Comparison of ENCODE assay signal across 10 mouse cellular contexts in genomic region chr1:185969231-185969630, GRCm38 (mm10).
DNase-seq lines count a peak whose midpoint lies in the region; ATAC-seq and TF ChIP-seq lines count a peak whose summit lies in the region.
"Had no signal": no experiment of that assay in that cellular context is flagged by ENCODE, and none has a peak within 500 bp of the region (broad histone marks: within the 10 kb centered on the region; RNA-seq: fewer than 3 reads in every experiment).

No protein-coding gene starts in this region.

- TF ChIP-seq POLR2A in kidney, adult 2 months (IDR thresholded peaks at IDR 0.05; ENCODE audit: low read depth, low read length) = no peak

- no peaks in the 10 kb centered on the region; the same call in 1 of the 2 replicates for H3K4me1 ChIP-seq in heart, embryonic 12.5 days (replicated peaks)
- peaks cover 17% of the 10 kb centered on the region for H3K4me1 ChIP-seq in embryonic facial prominence, embryonic 15.5 days
- no peaks in the 10 kb centered on the region for H3K4me1 ChIP-seq in kidney, adult 2 months (ENCODE audit: control insufficient read depth, insufficient read depth, low read length)
- no peaks in the 10 kb centered on the region for H3K4me1 ChIP-seq in liver, embryonic 11.5 days (replicated peaks; ENCODE audit: control insufficient read depth, insufficient read depth, low read length)

- H3K4me3 ChIP-seq in heart, embryonic 12.5 days = no peak overlapping the region
- no peak overlapping the region for H3K4me3 ChIP-seq in embryonic facial prominence, embryonic 15.5 days (replicated peaks)
- no peak overlapping the region for H3K4me3 ChIP-seq in kidney, adult 2 months (ENCODE audit: insufficient read depth, low read depth, low read length)
- no peak overlapping the region for H3K4me3 ChIP-seq in liver, embryonic 11.5 days (ENCODE audit: low read depth, low read length)
- H3K4me3 ChIP-seq: embryonic facial prominence, embryonic 13.5 days; hindbrain, embryonic 10.5 days had no signal

- intact Hi-C loops in left cerebral cortex, postnatal 36 days (cut with DNase I) = no loop called here

- no peak overlapping the region for H3K9ac ChIP-seq in heart, embryonic 12.5 days
- H3K9ac ChIP-seq in embryonic facial prominence, embryonic 15.5 days = no peak overlapping the region
- H3K9ac ChIP-seq in liver, embryonic 11.5 days (ENCODE audit: low read depth, low read length) = no peak overlapping the region
- H3K9ac ChIP-seq: embryonic facial prominence, embryonic 13.5 days had no signal

- H3K27me3 ChIP-seq in heart, embryonic 12.5 days (replicated peaks) = no peaks in the 10 kb centered on the region
- H3K27me3 ChIP-seq in embryonic facial prominence, embryonic 15.5 days = no peaks in the 10 kb centered on the region
- no peaks in the 10 kb centered on the region for H3K27me3 ChIP-seq in kidney, adult 2 months (replicated peaks; ENCODE audit: control insufficient read depth, insufficient read depth, low read length)
- no peaks in the 10 kb centered on the region for H3K27me3 ChIP-seq in liver, embryonic 11.5 days (replicated peaks; ENCODE audit: control insufficient read depth, insufficient read depth, low read length)

- H3K4me2 ChIP-seq in heart, embryonic 12.5 days = no peak overlapping the region
- no peak overlapping the region for H3K4me2 ChIP-seq in embryonic facial prominence, embryonic 15.5 days (replicated peaks)
- no peak overlapping the region for H3K4me2 ChIP-seq in liver, embryonic 11.5 days
- H3K4me2 ChIP-seq: embryonic facial prominence, embryonic 13.5 days had no signal

- WGBS in heart, embryonic 12.5 days = 39% methylated on average over 2 of the region's 2 CpGs
- 33% methylated on average over 2 of the region's 2 CpGs for WGBS in embryonic facial prominence, embryonic 15.5 days
- 29% methylated on average over 2 of the region's 2 CpGs for WGBS in kidney, adult 2 months
- 44% methylated on average over 2 of the region's 2 CpGs for WGBS in liver, embryonic 11.5 days

- H3K9me3 ChIP-seq in heart, embryonic 12.5 days (replicated peaks) = no peaks in the 10 kb centered on the region
- H3K9me3 ChIP-seq in embryonic facial prominence, embryonic 15.5 days (replicated peaks) = no peaks in the 10 kb centered on the region
- H3K9me3 ChIP-seq in liver, embryonic 11.5 days (ENCODE audit: control insufficient read depth, low read length) = no peaks in the 10 kb centered on the region
- H3K9me3 ChIP-seq: embryonic facial prominence, embryonic 13.5 days; hindbrain, embryonic 10.5 days had no signal

- no peak overlapping the region for H3K27ac ChIP-seq in heart, embryonic 12.5 days (ENCODE audit: poor library complexity, severe bottlenecking)
- H3K27ac ChIP-seq in embryonic facial prominence, embryonic 15.5 days (replicated peaks) = 0 out of 2 replicates have a peak overlapping the region, but pooled peaks have one; percentile 14
- H3K27ac ChIP-seq in kidney, adult 2 months (ENCODE audit: insufficient read depth, low read depth, low read length) = no peak overlapping the region; the same call in 1 of the 2 replicates
- no peak overlapping the region for H3K27ac ChIP-seq in liver, embryonic 11.5 days (ENCODE audit: low read depth, low read length)
- H3K27ac ChIP-seq: embryonic facial prominence, embryonic 13.5 days; hindbrain, embryonic 10.5 days had no signal

- DNase-seq in heart, adult 18-20 months = peak; percentile 34 to 40
- peak; percentile 43 for DNase-seq in kidney, adult 2 months
- DNase-seq in lung, postnatal 10 days = peak; percentile 82
- DNase-seq in left cerebral cortex, postnatal 36 days (ENCODE audit: low spot score in 2 of 2) = no peak
- DNase-seq in liver, embryonic 11.5 days (ENCODE audit: low spot score) = no peak

- ATAC-seq in heart, embryonic 12.5 days (ENCODE audit: insufficient number of reproducible peaks, low FRiP score) = no peak
- no peak for ATAC-seq in embryonic facial prominence, embryonic 15.5 days (ENCODE audit: insufficient number of reproducible peaks, low FRiP score, low TSS enrichment, low read depth)
- ATAC-seq in frontal cortex, adult (ENCODE audit: low TSS enrichment) = no peak
- no peak for ATAC-seq in liver, embryonic 11.5 days (replicated peaks; ENCODE audit: low FRiP score)

- no peak for TF ChIP-seq CTCF in kidney, adult 2 months (conservative IDR thresholded peaks at IDR 0.05; ENCODE audit: insufficient read depth, insufficient read length, low read depth, low read length)

- no peaks in the 10 kb centered on the region for H3K36me3 ChIP-seq in heart, embryonic 12.5 days
- no peaks in the 10 kb centered on the region for H3K36me3 ChIP-seq in embryonic facial prominence, embryonic 15.5 days
- no peaks in the 10 kb centered on the region for H3K36me3 ChIP-seq in kidney, adult 2 months (ENCODE audit: control insufficient read depth, insufficient read depth, low read length)
- H3K36me3 ChIP-seq in liver, embryonic 11.5 days (ENCODE audit: control insufficient read depth, insufficient read depth, low read length) = no peaks in the 10 kb centered on the region
- H3K36me3 ChIP-seq: embryonic facial prominence, embryonic 13.5 days; hindbrain, embryonic 10.5 days had no signal

Comparison
In these comparisons a context has a peak if more than half of its experiments do, and no peak if none do; other contexts are left out.
1. DNase-seq: peak in heart, adult 18-20 months (2 of 2), kidney, adult 2 months (single experiment) and lung, postnatal 10 days (single experiment); none in left cerebral cortex, postnatal 36 days (0 of 2) and liver, embryonic 11.5 days (single experiment).